Mouse (Mus musculus) kidney, embryonic 16.5 days (tissue): ENCODE measurements at regions not wholly inside any gene's neighbourhood (a gene's known extent, or its start where the extent isn't known, plus 50 kb on each side); places are given as distances from the start of the nearest gene placed in this dataset.
"Not testable (repeated sequence)": the region's sequence is repeated elsewhere in the genome, so short reads cannot be mapped to it uniquely, and the experiment has no call there.

Experiments used
- ATAC-seq: fragments of 200-750 bp; cut with Nextera tagmentation; 2 replicates; pipeline ENCODE4 v1.8.0; 2017; ENCODE audit warnings: moderate TSS enrichment; ENCODE audit not compliant: low FRiP score, low TSS enrichment
- H3K27ac ChIP-seq: fragments of 300-500 bp; sonication (generic); 2 replicates; pipeline ENCODE4 v1.5.1; 2014; ENCODE audit warnings: low read length
- H3K27me3 ChIP-seq: fragments of 300-500 bp; sonication (generic); 2 replicates; pipeline ENCODE4 v1.6.1; 2014; ENCODE audit warnings: low read length, control low read depth, mixed read lengths; ENCODE audit not compliant: insufficient read depth
- H3K36me3 ChIP-seq: fragments of 300-500 bp; sonication (generic); 2 replicates; pipeline ENCODE4 v1.6.1; 2014; ENCODE audit warnings: low read length, control low read depth, mixed read lengths; ENCODE audit not compliant: insufficient read depth
- H3K4me1 ChIP-seq: fragments of 300-500 bp; sonication (generic); 2 replicates; pipeline ENCODE4 v1.6.1; 2014; ENCODE audit warnings: low read length, control low read depth, mixed read lengths; ENCODE audit not compliant: insufficient read depth
- H3K4me2 ChIP-seq: fragments of 300-500 bp; sonication (generic); replicated peaks from 2 replicates; pipeline ENCODE4 v1.6.1; 2014; ENCODE audit warnings: low read depth, low read length
- H3K4me3 ChIP-seq: fragments of 300-500 bp; sonication (generic); 2 replicates; pipeline ENCODE4 v1.5.1; 2014; ENCODE audit warnings: mild to moderate bottlenecking, low read length
- H3K9ac ChIP-seq: fragments of 300-500 bp; sonication (generic); replicated peaks from 2 replicates; pipeline ENCODE4 v1.6.1; 2014; ENCODE audit warnings: low read length
- H3K9me3 ChIP-seq: fragments of 300-500 bp; sonication (generic); 2 replicates; pipeline ENCODE4 v1.6.1; 2016; ENCODE audit warnings: low read length, control low read depth
- WGBS: fragments of 180-500 bp; shearing (Covaris S2); extraction: QIAGEN DNeasy Blood & Tissue Kit; methylation state at CpG from one replicate; pipeline ENCODE4 v1.1.7; 2014; 5-methylcytosine and 5-hydroxymethylcytosine counted together

DNA sequence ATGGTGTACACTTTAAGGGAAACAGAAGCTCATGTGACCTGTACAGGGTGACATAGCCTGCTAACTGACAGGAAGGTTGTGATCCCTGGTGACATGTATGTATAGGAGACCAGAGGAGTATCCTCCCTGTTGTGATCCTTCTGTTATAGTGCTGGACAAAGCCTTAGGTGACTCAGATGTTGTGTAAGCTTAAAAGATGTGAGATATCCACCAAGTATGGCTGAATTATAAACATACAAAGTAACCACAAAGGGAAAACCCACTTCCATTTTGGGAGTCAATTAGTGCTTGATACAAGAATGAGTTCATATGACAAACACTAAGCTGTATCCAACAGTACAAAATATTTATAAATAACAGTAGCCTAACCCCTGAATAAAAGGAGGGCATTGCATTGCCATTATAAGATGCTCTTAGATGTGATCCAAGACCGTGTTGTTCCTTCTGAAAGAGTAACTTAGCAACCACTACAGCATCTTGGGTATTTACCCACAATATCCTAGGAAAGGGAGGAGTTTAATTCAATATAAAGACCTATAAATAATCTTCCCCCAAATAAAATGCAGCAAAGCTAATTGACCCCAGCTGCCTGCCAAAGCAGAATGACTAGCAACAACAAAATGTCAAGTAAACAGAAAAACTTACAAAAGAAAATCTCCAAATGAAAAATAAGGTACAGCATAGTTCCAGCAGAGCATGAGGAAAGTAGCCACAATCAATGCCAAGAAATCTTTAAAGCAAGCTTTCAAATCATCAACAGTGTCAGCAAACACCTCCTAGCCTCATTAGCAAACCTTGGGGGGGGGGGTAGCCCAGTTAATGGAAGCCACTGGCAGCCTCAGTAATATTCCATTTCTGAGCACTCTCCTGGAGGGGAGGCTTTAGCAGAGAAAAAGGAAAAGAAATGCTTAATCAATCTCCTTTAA is 1339.6 kb downstream of the Zfp704 start:
- Histone ChIP-seq H3K9me3 (no peaks in the 10 kb centered on the region), H3K9ac (no peak overlapping the region), H3K4me3 (no peak overlapping the region), H3K27me3 (no peaks in the 10 kb centered on the region), H3K36me3 (no peaks in the 10 kb centered on the region), H3K4me1 (no peaks in the 10 kb centered on the region), H3K27ac (no peak overlapping the region), H3K4me2 (no peak overlapping the region)
- no peak for ATAC-seq
- WGBS: 52% methylated on average over 1 of the region's 1 CpGs

DNA sequence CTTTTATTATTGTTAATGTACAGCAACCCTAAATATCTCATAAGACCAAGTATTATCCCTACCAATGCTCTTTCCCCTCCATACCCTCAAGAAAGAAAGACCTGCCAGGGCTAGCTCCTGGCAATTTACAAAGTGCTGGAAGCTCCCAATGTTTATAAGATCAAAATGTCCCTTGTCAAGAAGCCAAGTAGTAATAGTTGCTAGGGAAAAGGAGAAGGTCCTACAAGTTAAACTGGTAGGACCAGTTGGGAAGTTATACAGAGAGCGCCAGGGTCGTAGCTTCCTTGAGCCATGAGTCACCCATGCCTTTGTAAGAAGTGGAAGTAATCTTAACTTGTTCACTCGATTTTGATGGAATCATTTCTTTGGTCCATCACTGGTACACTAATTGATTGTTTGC is 1344.1 kb downstream of the Zfp704 start:
- Histone ChIP-seq H3K4me2 (no peak overlapping the region), H3K27ac (no peak overlapping the region), H3K4me1 (no peaks in the 10 kb centered on the region), H3K9me3 (no peaks in the 10 kb centered on the region), H3K36me3 (no peaks in the 10 kb centered on the region), H3K9ac (no peak overlapping the region), H3K27me3 (no peaks in the 10 kb centered on the region), H3K4me3 (no peak overlapping the region)
- WGBS: 75% methylated on average over 3 of the region's 3 CpGs
- ATAC-seq: no peak

DNA sequence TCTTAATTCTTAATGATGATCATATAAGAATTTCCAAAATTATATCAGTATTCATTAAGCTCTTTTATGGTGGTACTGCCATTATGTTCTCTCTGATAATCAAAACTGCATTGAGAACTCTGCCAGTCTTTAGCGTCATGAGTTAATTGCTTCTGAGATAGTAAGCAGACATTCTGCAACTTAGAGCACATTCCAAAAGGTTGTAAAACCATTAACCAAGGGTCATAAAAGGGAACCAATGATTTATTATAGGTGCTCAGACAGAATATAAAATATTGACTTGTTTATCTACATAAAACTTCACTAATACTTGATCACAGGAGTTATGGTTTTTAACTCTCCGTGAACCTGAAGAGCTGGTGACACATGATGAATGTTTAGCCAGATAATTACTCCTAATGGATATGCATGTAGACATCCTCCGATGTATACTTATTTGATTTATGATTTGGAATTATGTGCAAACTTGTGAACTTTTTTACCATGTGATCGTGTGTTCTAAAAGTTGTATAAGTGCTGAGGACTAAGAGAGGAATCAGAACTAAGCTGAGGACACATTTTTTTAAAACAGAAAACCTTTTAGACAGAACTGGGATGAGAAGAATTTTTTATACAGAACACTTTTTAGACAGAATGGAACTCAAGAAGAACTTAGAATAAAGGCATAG is 1345.4 kb downstream of the Zfp704 start:
- Histone ChIP-seq H3K9me3 (no peaks in the 10 kb centered on the region), H3K4me3 (no peak overlapping the region), H3K27ac (no peak overlapping the region), H3K27me3 (no peaks in the 10 kb centered on the region), H3K4me2 (no peak overlapping the region), H3K4me1 (no peaks in the 10 kb centered on the region), H3K36me3 (no peaks in the 10 kb centered on the region), H3K9ac (no peak overlapping the region)
- WGBS: 34% methylated on average over 4 of the region's 4 CpGs
- no peak for ATAC-seq

DNA sequence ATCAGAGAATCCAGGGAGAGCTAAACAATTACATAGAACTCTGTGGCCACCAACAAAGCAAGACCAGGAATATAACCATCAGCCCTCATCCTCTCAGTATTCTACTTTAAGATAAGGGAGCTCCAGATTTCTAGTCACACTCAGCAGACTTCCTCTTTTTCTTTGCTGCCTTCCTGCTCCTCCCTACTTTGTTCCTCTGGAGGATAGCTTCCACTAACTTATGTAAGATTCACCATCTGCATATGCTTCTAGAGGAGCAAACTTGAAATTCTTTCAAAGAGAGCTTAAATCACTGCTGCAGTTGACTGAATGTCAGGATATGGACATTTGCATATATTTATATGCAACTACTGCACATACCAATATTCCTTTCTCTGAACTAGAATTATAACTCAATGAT is 1352.6 kb downstream of the Zfp704 start:
- no peak overlapping the region for H3K9ac ChIP-seq
- H3K27ac ChIP-seq: no peak overlapping the region
- H3K9me3 ChIP-seq: no peaks in the 10 kb centered on the region
- no peak for ATAC-seq
- H3K36me3 ChIP-seq: no peaks in the 10 kb centered on the region
- no peak overlapping the region for H3K4me3 ChIP-seq
- no peak overlapping the region for H3K4me2 ChIP-seq
- no peaks in the 10 kb centered on the region for H3K27me3 ChIP-seq
- H3K4me1 ChIP-seq: no peaks in the 10 kb centered on the region

DNA sequence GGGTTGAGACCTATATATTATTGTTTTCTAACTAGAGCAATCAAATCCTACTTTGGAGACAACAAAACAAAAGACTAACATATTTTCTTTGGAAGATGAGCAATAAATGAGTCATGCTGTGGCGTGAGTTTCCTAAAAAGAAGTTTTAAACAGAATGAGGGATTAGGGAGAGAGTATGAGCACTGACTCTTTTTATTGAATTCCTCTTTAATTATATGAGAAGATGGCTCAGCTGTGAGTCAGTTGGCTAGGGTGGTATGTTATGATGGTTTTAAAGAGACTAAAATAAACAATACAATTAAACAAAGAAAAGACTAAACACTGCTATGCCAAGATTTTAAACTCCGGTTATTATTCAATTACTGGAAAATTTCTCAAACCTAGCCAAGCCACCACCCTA is 1357.6 kb downstream of the Zfp704 start:
- WGBS: 75% methylated on average over 2 of the region's 2 CpGs
- no peak for ATAC-seq
- Histone ChIP-seq H3K4me3 (no peak overlapping the region), H3K9me3 (no peaks in the 10 kb centered on the region), H3K4me1 (no peaks in the 10 kb centered on the region), H3K36me3 (no peaks in the 10 kb centered on the region), H3K4me2 (no peak overlapping the region), H3K27ac (no peak overlapping the region), H3K9ac (no peak overlapping the region), H3K27me3 (no peaks in the 10 kb centered on the region)

DNA sequence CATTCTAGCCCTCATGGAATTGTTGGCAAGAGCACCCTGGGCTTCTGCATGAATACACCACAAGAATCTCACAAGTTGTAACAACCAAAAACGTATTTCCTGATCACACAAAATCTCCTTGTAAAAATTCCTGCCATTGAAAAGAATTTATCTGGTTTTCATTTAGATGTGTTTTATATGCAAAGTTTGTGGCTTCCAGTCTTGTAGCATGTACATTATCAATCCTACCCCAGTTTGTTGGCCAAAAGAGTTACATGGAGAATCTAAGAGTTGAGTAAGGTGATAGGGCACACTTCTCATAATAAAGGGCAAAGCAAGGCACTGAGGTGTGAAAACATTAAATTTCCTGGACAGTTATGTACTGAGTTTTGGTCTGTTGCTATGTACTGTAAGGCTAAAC is 1361.0 kb downstream of the Zfp704 start:
- H3K4me3 ChIP-seq: no peak overlapping the region
- no peak overlapping the region for H3K4me2 ChIP-seq
- no peak overlapping the region for H3K27ac ChIP-seq
- H3K9me3 ChIP-seq: no peaks in the 10 kb centered on the region
- no peaks in the 10 kb centered on the region for H3K36me3 ChIP-seq
- H3K9ac ChIP-seq: no peak overlapping the region
- H3K4me1 ChIP-seq: no peaks in the 10 kb centered on the region
- no peaks in the 10 kb centered on the region for H3K27me3 ChIP-seq
- WGBS: 87% methylated on average over 1 of the region's 1 CpGs
- ATAC-seq: no peak

DNA sequence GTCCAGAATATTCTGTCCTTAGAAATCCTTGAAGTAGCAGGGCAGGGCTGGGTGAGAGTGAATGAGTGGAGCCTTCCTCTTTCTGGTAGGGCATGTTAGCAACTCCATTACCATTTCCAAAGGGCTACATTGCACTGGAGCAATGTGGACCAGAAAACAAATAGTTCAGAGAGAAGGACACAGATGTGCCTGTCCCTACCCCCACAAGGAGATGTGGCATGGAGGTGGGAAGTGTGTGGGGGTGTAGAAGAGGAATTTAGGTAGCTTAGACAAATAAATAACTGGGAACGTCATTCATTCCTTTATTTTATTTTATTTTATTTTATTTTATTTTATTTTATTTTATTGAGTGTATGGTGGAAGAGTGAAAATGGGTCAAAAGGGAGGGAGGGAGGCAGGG is 1364.1 kb downstream of the Zfp704 start:
- 25% methylated on average over 1 of the region's 1 CpGs for WGBS
- H3K4me3 ChIP-seq, H3K27me3 ChIP-seq, H3K9ac ChIP-seq, H3K36me3 ChIP-seq, H3K9me3 ChIP-seq, H3K4me1 ChIP-seq, H3K27ac ChIP-seq, ATAC-seq, H3K4me2 ChIP-seq: not testable (repeated sequence)

DNA sequence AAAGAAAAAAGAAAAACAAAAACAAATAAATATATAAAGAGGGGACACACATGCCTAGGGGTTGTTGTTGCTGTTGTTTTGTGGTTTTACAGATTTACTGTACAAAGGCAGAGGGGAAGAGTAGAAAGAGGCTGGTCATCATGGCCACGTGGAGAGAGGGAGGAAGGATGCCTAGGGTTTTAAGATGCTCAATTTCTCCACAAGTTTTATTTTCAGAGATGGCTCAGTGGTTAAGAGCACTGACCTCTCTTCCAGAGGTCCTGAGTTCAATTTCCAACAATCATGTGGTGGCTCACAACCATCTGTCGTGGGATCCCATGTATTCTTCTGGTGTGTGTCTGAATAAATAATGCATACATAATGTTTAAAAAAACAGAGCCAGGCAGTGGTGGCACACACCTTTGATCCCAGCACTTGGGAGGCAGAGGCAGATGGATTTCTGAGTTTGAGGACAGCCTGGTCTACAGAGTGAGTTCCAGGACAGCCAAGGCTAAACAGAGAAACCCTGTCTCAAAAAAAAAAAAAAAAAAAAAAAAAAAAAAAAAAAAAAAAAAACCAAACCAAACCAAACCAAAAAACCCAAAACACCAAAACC is 1364.6 kb downstream of the Zfp704 start:
- not testable (repeated sequence) for H3K9ac ChIP-seq, H3K27me3 ChIP-seq, H3K27ac ChIP-seq, H3K4me1 ChIP-seq, ATAC-seq, H3K4me2 ChIP-seq, H3K36me3 ChIP-seq, H3K4me3 ChIP-seq, H3K9me3 ChIP-seq
- WGBS: 62% methylated on average over 2 of the region's 2 CpGs

DNA sequence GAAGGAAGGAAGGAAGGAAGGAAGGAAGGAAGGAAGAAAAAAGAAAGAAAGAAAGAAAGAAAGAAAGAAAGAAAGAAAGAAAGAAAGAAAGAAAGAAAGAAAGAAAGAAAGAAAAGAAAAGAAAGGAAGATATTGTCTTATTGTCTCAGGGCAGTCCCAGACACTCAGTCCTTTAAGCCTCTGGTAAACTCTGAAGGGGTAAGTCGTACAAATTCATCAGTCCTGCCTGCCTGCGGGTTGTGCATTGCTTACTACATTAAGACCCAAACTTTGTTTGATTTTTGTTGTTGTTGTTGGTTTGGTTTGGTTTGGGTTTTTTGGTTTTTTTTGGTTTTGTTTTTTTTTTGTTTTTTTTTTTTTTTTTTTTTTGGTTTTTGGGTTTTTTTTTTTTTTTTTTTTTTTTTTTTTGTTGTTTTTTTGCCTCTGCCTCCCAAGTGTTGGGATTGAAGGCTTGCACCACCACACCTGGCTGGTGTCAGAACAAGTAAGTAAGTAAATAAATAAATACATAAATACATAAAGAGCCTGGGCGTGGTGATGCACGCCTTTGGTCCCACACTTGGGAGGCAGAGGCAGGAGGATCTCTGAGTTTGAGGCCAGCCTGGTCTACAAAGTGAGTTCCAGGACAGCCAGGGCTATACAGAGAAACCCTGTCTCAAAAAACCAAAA is 1365.2 kb downstream of the Zfp704 start:
- H3K4me3 ChIP-seq, H3K9me3 ChIP-seq, H3K9ac ChIP-seq, H3K27me3 ChIP-seq, H3K36me3 ChIP-seq, ATAC-seq, H3K4me2 ChIP-seq, H3K27ac ChIP-seq, H3K4me1 ChIP-seq: not testable (repeated sequence)
- WGBS: 94% methylated on average over 4 of the region's 4 CpGs
